7 mouse cellular contexts compared by ENCODE assay signal in the genomic region with DNA sequence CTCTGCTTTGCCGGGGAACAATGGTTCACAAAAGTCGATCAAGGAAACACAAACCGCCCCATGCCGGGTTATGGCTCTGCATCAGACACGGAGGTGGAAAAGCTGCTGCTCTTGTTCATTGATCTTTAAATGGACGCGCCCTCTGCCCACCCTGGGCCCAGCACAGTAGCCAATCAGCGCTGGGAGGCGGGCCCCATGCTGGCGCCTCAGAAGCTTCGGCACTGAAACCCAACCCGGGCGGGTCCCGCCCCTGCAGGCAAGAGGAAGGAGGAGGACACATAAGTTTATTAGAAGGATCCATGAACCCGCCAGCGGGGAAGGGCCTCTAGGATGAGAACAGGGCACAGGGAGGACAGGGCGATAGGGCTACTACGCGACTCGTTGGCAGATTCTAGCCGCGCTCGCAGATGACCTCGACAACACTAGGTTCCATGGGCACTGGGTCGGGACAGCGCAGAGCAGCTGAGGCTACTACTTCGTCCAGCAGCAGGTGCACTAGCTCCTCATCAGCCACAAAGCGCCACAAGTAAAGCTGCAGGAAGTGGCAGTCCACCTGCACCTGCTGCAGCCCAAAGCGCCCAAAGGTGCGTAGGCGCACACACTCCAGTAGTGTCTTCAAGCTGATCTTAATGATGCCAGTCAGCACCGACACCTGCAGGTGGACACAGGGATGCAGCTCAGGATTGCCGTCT. TPM values are rescaled to one million over a fixed set of nuclear protein-coding genes. Genes with fewer than 3 reads are reported as not detected.
DNase-seq lines count a peak whose midpoint lies in the region; ATAC-seq and TF ChIP-seq lines count a peak whose summit lies in the region.

Gene Tm7sf2, minus strand, starts transcription at position 650 of the 692 bp plus-strand sequence.

- peak within 1 kb of the TSS; percentile 75 for H3K27ac ChIP-seq in intestine, postnatal 0 days (ENCODE audit: low read depth, low read length)
- H3K27ac ChIP-seq in midbrain, embryonic 11.5 days (ENCODE audit: low read depth, low read length), result peak within 1 kb of the TSS; percentile 72

- ATAC-seq in intestine, postnatal 0 days, result peak; percentile 90
- ATAC-seq in midbrain, embryonic 11.5 days (ENCODE audit: low FRiP score), result peak; percentile 93

- intact Hi-C loops in left cerebral cortex, postnatal 4 days (cut with DNase I), result no loop called here

- no peaks in the 10 kb centered on the region for H3K27me3 ChIP-seq in intestine, postnatal 0 days (replicated peaks; ENCODE audit: control insufficient read depth, insufficient read depth, low read length)
- H3K27me3 ChIP-seq in midbrain, embryonic 11.5 days (ENCODE audit: control insufficient read depth, insufficient read depth, low read length), result no peaks in the 10 kb centered on the region

- H3K4me3 ChIP-seq in intestine, postnatal 0 days (ENCODE audit: low read depth, low read length), result peak within 1 kb of the TSS; percentile 50
- peak within 1 kb of the TSS; percentile 53 for H3K4me3 ChIP-seq in midbrain, embryonic 11.5 days (ENCODE audit: low read depth, low read length)

- peak; percentile 96 for DNase-seq in adrenal gland, postnatal 10 days
- peak; percentile 89 for DNase-seq in embryo, embryonic 9.5 days (ENCODE audit: extremely low spot score)
- no peak for DNase-seq in gonadal fat pad, adult 2 months (ENCODE audit: low read depth)
- peak; percentile 92 for DNase-seq in left cerebral cortex, postnatal 4 days
- peak; percentile 97 for DNase-seq in midbrain, embryonic 11.5 days (ENCODE audit: low spot score, missing footprints)
- DNase-seq in spleen, adult 12 weeks (ENCODE audit: low spot score), result peak; percentile 82

- peak within 1 kb of the TSS; percentile 50 for H3K9ac ChIP-seq in intestine, postnatal 0 days (ENCODE audit: low read depth, low read length)
- H3K9ac ChIP-seq in midbrain, embryonic 11.5 days (ENCODE audit: low read length), result peak within 1 kb of the TSS; percentile 77

- H3K36me3 ChIP-seq in intestine, postnatal 0 days (ENCODE audit: control insufficient read depth, insufficient read depth), result peaks cover 34% of the 10 kb centered on the region
- H3K36me3 ChIP-seq in midbrain, embryonic 11.5 days (ENCODE audit: control insufficient read depth, insufficient read depth, low read length), result peaks cover 9% of the 10 kb centered on the region

- H3K4me1 ChIP-seq in intestine, postnatal 0 days (replicated peaks; ENCODE audit: control insufficient read depth, insufficient read depth, low read length), result no peaks in the 10 kb centered on the region
- H3K4me1 ChIP-seq in midbrain, embryonic 11.5 days (ENCODE audit: control insufficient read depth, insufficient read depth, low read length), result peaks cover 17% of the 10 kb centered on the region

- H3K9me3 ChIP-seq in intestine, postnatal 0 days (ENCODE audit: control insufficient read depth), result no peaks in the 10 kb centered on the region
- no peaks in the 10 kb centered on the region for H3K9me3 ChIP-seq in midbrain, embryonic 11.5 days (ENCODE audit: control insufficient read depth, low read length)

- WGBS in intestine, postnatal 0 days, result 6% methylated on average over 33 of the region's 33 CpGs
- WGBS in midbrain, embryonic 11.5 days, result 10% methylated on average over 33 of the region's 33 CpGs

- peak; percentile 23 for TF ChIP-seq CTCF in intestine, postnatal 0 days (IDR thresholded peaks at IDR 0.05; ENCODE audit: low read depth)

- peak within 1 kb of the TSS; percentile 94 for H3K4me2 ChIP-seq in intestine, postnatal 0 days (replicated peaks; ENCODE audit: low read depth)
- peak within 1 kb of the TSS; percentile 96 for H3K4me2 ChIP-seq in midbrain, embryonic 11.5 days

RNA-seq across cellular contexts. Expression of gene Tm7sf2, which starts in this region (rescaled TPM):
- 10 to 100 TPM; 14.3 to 15.9 TPM for total RNA-seq in adrenal gland, postnatal 10 days (2021)
- 98.2 and 115 TPM in 2 replicates for polyA plus RNA-seq in gonadal fat pad, adult 2 months (2012; rRNA removed)
- polyA plus RNA-seq in intestine, postnatal 0 days (2015; fragmentation: Nextera tagmentation; extraction: Ambion mirVana), result 13.4 and 17.5 TPM in 2 replicates
- total RNA-seq in left cerebral cortex, postnatal 4 days (2021), result 10 to 100 TPM; 69.0 to 71.2 TPM
- 35.7 and 39.6 TPM in 2 replicates for polyA plus RNA-seq in midbrain, embryonic 11.5 days (2014; fragmentation: Nextera tagmentation; extraction: Ambion mirVana)

Comparison
In these comparisons a context has a peak if more than half of its experiments do, and no peak if none do; other contexts are left out.
1. RNA of gene Tm7sf2 (total RNA-seq): 69.0 to 71.2 TPM in left cerebral cortex, postnatal 4 days; 14.3 to 15.9 TPM in adrenal gland, postnatal 10 days; every median in the first group is over 4 times any median in the second.